Mouse (Mus musculus) stomach, postnatal 0 days (tissue): ENCODE measurements at regions not wholly inside any gene's neighbourhood (a gene's known extent, or its start where the extent isn't known, plus 50 kb on each side); places are given as distances from the start of the nearest gene placed in this dataset.

Experiments
- CTCF ChIP-seq: IDR thresholded peaks from 2 replicates; pipeline ENCODE4 v1.5.1; 2016; ENCODE audit warnings: antibody characterized with exemption, low read depth, mild to moderate bottlenecking, moderate library complexity
- EP300 ChIP-seq: optimal IDR thresholded peaks from 2 replicates; pipeline ENCODE3; 2016; ENCODE audit warnings: antibody characterized with exemption

DNA sequence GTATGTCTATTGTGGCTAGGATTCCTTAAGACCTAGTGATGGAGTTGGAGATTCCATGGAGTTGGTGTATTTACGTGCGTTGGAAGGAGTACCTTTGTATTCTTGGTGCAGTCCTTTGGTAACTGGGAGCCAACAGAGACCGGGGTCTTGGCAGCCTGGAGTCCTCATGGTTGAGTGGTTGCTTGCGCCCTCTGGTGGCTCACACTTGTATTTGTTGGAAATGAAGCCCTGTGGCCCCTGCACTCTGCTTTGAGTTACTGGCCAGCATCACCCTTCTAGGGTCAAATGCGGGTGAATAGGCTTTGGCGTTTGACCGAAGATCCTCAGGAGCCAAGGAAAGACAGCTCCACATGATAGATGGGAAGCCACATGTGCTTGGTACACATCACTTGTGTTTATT, 207.1 kb downstream of the Fam169b start:
- peak; percentile 81 for TF ChIP-seq CTCF
- no peak for TF ChIP-seq EP300
